Mouse (Mus musculus) kidney, embryonic 15.5 days (tissue): ENCODE measurements at regions not wholly inside any gene's neighbourhood (a gene's known extent, or its start where the extent isn't known, plus 50 kb on each side); places are given as distances from the start of the nearest gene placed in this dataset.

ENCODE experiments used
- ATAC-seq: fragments of 200-750 bp; cut with Nextera tagmentation; replicated peaks from 2 replicates; pipeline ENCODE4 v1.8.0; 2017; ENCODE audit warnings: moderate TSS enrichment; ENCODE audit not compliant: low FRiP score
- H3K27ac ChIP-seq: fragments of 300-500 bp; sonication (generic); 2 replicates; pipeline ENCODE4 v1.5.1; 2015; ENCODE audit warnings: mild to moderate bottlenecking, inconsistent platforms
- H3K27me3 ChIP-seq: fragments of 300-500 bp; sonication (generic); 2 replicates; pipeline ENCODE4 v1.6.1; 2015; ENCODE audit warnings: inconsistent platforms
- H3K36me3 ChIP-seq: fragments of 300-500 bp; sonication (generic); 2 replicates; pipeline ENCODE4 v1.6.1; 2015; ENCODE audit warnings: inconsistent platforms
- H3K4me1 ChIP-seq: fragments of 300-500 bp; sonication (generic); 2 replicates; pipeline ENCODE4 v1.6.1; 2015; ENCODE audit warnings: inconsistent platforms
- H3K4me2 ChIP-seq: fragments of 300-500 bp; sonication (generic); 2 replicates; pipeline ENCODE4 v1.6.1; 2015; ENCODE audit warnings: moderate library complexity, mild to moderate bottlenecking, inconsistent platforms
- H3K4me3 ChIP-seq: fragments of 300-500 bp; sonication (generic); replicated peaks from 2 replicates; pipeline ENCODE4 v1.5.1; 2015; ENCODE audit warnings: mild to moderate bottlenecking, inconsistent platforms
- H3K9ac ChIP-seq: fragments of 300-500 bp; sonication (generic); 2 replicates; pipeline ENCODE4 v1.6.1; 2015; ENCODE audit warnings: mild to moderate bottlenecking, inconsistent platforms
- H3K9me3 ChIP-seq: fragments of 300-500 bp; sonication (generic); replicated peaks from 2 replicates; pipeline ENCODE4 v1.6.1; 2016; ENCODE audit warnings: inconsistent platforms
- WGBS: fragments of 180-500 bp; shearing (Covaris S2); methylation state at CpG from one replicate; pipeline ENCODE4 v1.1.7; 2015; ENCODE audit warnings: mixed read lengths; 5-methylcytosine and 5-hydroxymethylcytosine counted together

GRCm38 (mm10) chr3:128287846-128288245 lies 391.7 kb upstream of the Fam241a start:
- Histone ChIP-seq H3K4me3 (no peak overlapping the region), H3K4me2 (no peak overlapping the region), H3K27me3 (no peaks in the 10 kb centered on the region), H3K4me1 (0 out of 2 replicates have a peak, but pooled peaks cover 4% of the 10 kb centered on the region), H3K36me3 (no peaks in the 10 kb centered on the region), H3K9me3 (no peaks in the 10 kb centered on the region), H3K27ac (no peak overlapping the region), H3K9ac (no peak overlapping the region)
- 46% methylated on average over 4 of the region's 4 CpGs for WGBS
- ATAC-seq, result no peak

GRCm38 (mm10) chr3:128285214-128285613 lies 389.1 kb upstream of the Fam241a start:
- 0 out of 2 replicates have a peak, but pooled peaks cover 4% of the 10 kb centered on the region for H3K4me1 ChIP-seq
- no peak overlapping the region for H3K4me3 ChIP-seq
- H3K36me3 ChIP-seq, result no peaks in the 10 kb centered on the region
- no peak overlapping the region for H3K4me2 ChIP-seq
- no peaks in the 10 kb centered on the region for H3K27me3 ChIP-seq
- no peak overlapping the region for H3K9ac ChIP-seq
- no peaks in the 10 kb centered on the region for H3K9me3 ChIP-seq
- WGBS, result 48% methylated on average over 6 of the region's 6 CpGs
- H3K27ac ChIP-seq, result no peak overlapping the region
- ATAC-seq, result no peak

GRCm38 (mm10) chr3:128280626-128281025 lies 384.5 kb upstream of the Fam241a start:
- H3K9me3 ChIP-seq, result no peaks in the 10 kb centered on the region
- no peak for ATAC-seq
- WGBS, result 91% methylated on average over 4 of the region's 4 CpGs

GRCm38 (mm10) chr3:128270576-128270975 lies 374.5 kb upstream of the Fam241a start:
- no peak; the same call in 1 of the 2 replicates for ATAC-seq
- H3K27me3 ChIP-seq, result no peaks in the 10 kb centered on the region
- no peak overlapping the region for H3K27ac ChIP-seq
- no peaks in the 10 kb centered on the region for H3K9me3 ChIP-seq
- H3K4me3 ChIP-seq, result no peak overlapping the region
- 47% methylated on average over 6 of the region's 6 CpGs for WGBS
- no peak overlapping the region for H3K4me2 ChIP-seq
- no peaks in the 10 kb centered on the region for H3K4me1 ChIP-seq
- no peaks in the 10 kb centered on the region for H3K36me3 ChIP-seq
- no peak overlapping the region for H3K9ac ChIP-seq

More at GRCm38 (mm10) chr3:128280626-128281025, 384.5 kb upstream of the Fam241a start:
- H3K4me1 ChIP-seq, result no peaks in the 10 kb centered on the region
- H3K27ac ChIP-seq, result no peak overlapping the region
- H3K4me2 ChIP-seq, result no peak overlapping the region
- no peaks in the 10 kb centered on the region for H3K27me3 ChIP-seq
- H3K9ac ChIP-seq, result no peak overlapping the region
- H3K4me3 ChIP-seq, result no peak overlapping the region
- H3K36me3 ChIP-seq, result no peaks in the 10 kb centered on the region

GRCm38 (mm10) chr3:128261208-128261607 lies 365.1 kb upstream of the Fam241a start:
- Histone ChIP-seq H3K9ac (no peak overlapping the region), H3K4me1 (no peaks in the 10 kb centered on the region), H3K36me3 (no peaks in the 10 kb centered on the region), H3K27me3 (no peaks in the 10 kb centered on the region), H3K4me2 (no peak overlapping the region), H3K27ac (no peak overlapping the region), H3K9me3 (no peaks in the 10 kb centered on the region), H3K4me3 (no peak overlapping the region)
- no peak for ATAC-seq
- WGBS, result 80% methylated on average over 2 of the region's 2 CpGs

GRCm38 (mm10) chr3:128247816-128248215 lies 351.7 kb upstream of the Fam241a start:
- H3K9ac ChIP-seq, result no peak overlapping the region
- H3K9me3 ChIP-seq, result no peaks in the 10 kb centered on the region
- H3K27ac ChIP-seq, result no peak overlapping the region
- H3K27me3 ChIP-seq, result no peaks in the 10 kb centered on the region
- no peak overlapping the region for H3K4me2 ChIP-seq
- H3K4me1 ChIP-seq, result no peaks in the 10 kb centered on the region
- WGBS, result 71% methylated on average over 2 of the region's 2 CpGs
- H3K4me3 ChIP-seq, result no peak overlapping the region
- H3K36me3 ChIP-seq, result no peaks in the 10 kb centered on the region
- ATAC-seq, result no peak

- Histone ChIP-seq H3K4me3 (no peak overlapping the region), H3K4me1 (no peaks in the 10 kb centered on the region), H3K9ac (no peak overlapping the region), H3K27ac (no peak overlapping the region), H3K4me2 (no peak overlapping the region), H3K27me3 (no peaks in the 10 kb centered on the region), H3K36me3 (no peaks in the 10 kb centered on the region), H3K9me3 (no peaks in the 10 kb centered on the region)
- no peak for ATAC-seq
- WGBS, result 41% methylated on average over 7 of the region's 7 CpGs
Measured at GRCm38 (mm10) chr3:128239813-128240421, 343.8 kb upstream of the Fam241a start.

GRCm38 (mm10) chr3:128230390-128230789 lies 334.3 kb upstream of the Fam241a start:
- no peak overlapping the region for H3K4me2 ChIP-seq
- 90% methylated on average over 5 of the region's 5 CpGs for WGBS
- H3K36me3 ChIP-seq, result no peaks in the 10 kb centered on the region
- no peaks in the 10 kb centered on the region for H3K27me3 ChIP-seq
- H3K4me3 ChIP-seq, result no peak overlapping the region
- H3K27ac ChIP-seq, result no peak overlapping the region
- no peaks in the 10 kb centered on the region for H3K9me3 ChIP-seq
- 0 out of 2 replicates have a peak, but pooled peaks cover 3% of the 10 kb centered on the region for H3K4me1 ChIP-seq
- no peak for ATAC-seq
- no peak overlapping the region for H3K9ac ChIP-seq

- Histone ChIP-seq H3K27ac (peak overlapping the region; percentile 14), H3K9ac (no peak overlapping the region), H3K27me3 (no peaks in the 10 kb centered on the region), H3K4me2 (no peak overlapping the region), H3K9me3 (no peaks in the 10 kb centered on the region), H3K4me1 (0 out of 2 replicates have a peak, but pooled peaks cover 3% of the 10 kb centered on the region), H3K4me3 (no peak overlapping the region), H3K36me3 (no peaks in the 10 kb centered on the region)
- no peak for ATAC-seq
- 60% methylated on average over 6 of the region's 6 CpGs for WGBS
Measured at GRCm38 (mm10) chr3:128226930-128227585, 330.9 kb upstream of the Fam241a start.

GRCm38 (mm10) chr3:128226503-128226902 lies 330.4 kb upstream of the Fam241a start:
- H3K27me3 ChIP-seq, result no peaks in the 10 kb centered on the region
- no peaks in the 10 kb centered on the region for H3K9me3 ChIP-seq
- H3K36me3 ChIP-seq, result no peaks in the 10 kb centered on the region
- 72% methylated on average over 6 of the region's 6 CpGs for WGBS
- H3K4me3 ChIP-seq, result no peak overlapping the region
- no peak overlapping the region for H3K4me2 ChIP-seq
- peak overlapping the region; percentile 11 for H3K27ac ChIP-seq
- peak; percentile 54; the same call in 1 of the 2 replicates for ATAC-seq
- no peak overlapping the region for H3K9ac ChIP-seq
- H3K4me1 ChIP-seq, result 0 out of 2 replicates have a peak, but pooled peaks cover 3% of the 10 kb centered on the region

- 36% methylated on average over 12 of the region's 12 CpGs for WGBS
- Histone ChIP-seq H3K27me3 (no peaks in the 10 kb centered on the region), H3K27ac (no peak overlapping the region), H3K4me3 (no peak overlapping the region), H3K36me3 (no peaks in the 10 kb centered on the region), H3K4me1 (0 out of 2 replicates have a peak, but pooled peaks cover 1% of the 10 kb centered on the region), H3K9ac (no peak overlapping the region), H3K4me2 (0 out of 2 replicates have a peak overlapping the region, but pooled peaks have one; percentile 1), H3K9me3 (no peaks in the 10 kb centered on the region)
- no peak for ATAC-seq
Measured at GRCm38 (mm10) chr3:128222344-128222743, 326.2 kb upstream of the Fam241a start.

- WGBS, result 56% methylated on average over 2 of the region's 2 CpGs
- Histone ChIP-seq H3K4me3 (no peak overlapping the region), H3K4me1 (no peaks in the 10 kb centered on the region), H3K27ac (no peak overlapping the region), H3K36me3 (no peaks in the 10 kb centered on the region), H3K4me2 (no peak overlapping the region), H3K9ac (no peak overlapping the region), H3K9me3 (no peaks in the 10 kb centered on the region), H3K27me3 (no peaks in the 10 kb centered on the region)
- ATAC-seq, result no peak
Measured at GRCm38 (mm10) chr3:128221625-128222024, 325.5 kb upstream of the Fam241a start.
